Mouse (Mus musculus) heart, adult 2 months (tissue): ENCODE data around the gene R3hdm2.

Source experiments
- CTCF ChIP-seq: fragments of 200-600 bp; IDR thresholded peaks from 2 replicates; pipeline ENCODE4 v1.8.1; 2022; ENCODE audit warnings: antibody characterized with exemption, mild to moderate bottlenecking, moderate library complexity
- POLR2A ChIP-seq: fragments of 200-500 bp; IDR thresholded peaks from 2 replicates; pipeline ENCODE4 v1.6.1; 2011; ENCODE audit warnings: mild to moderate bottlenecking, low read depth, low read length, control low read depth; ENCODE audit not compliant: insufficient read depth

- TF ChIP-seq POLR2A (no peak), CTCF (no peak)
Measured at GRCm38 (mm10) chr10:127534036-127534928, 154.2 kb downstream of the R3hdm2 start, which contains the start of gene Nxph4.
